11 mouse cellular contexts compared by ENCODE assay signal in genomic region chr11:75119298-75119697, GRCm38 (mm10). TPM values are rescaled to one million over a fixed set of nuclear protein-coding genes. Genes with fewer than 3 reads are reported as not detected.
A peak's percentile ranks its signal among the peaks of the same experiment; 100 is the strongest.
DNase-seq lines count a peak whose midpoint lies in the region; ATAC-seq and TF ChIP-seq lines count a peak whose summit lies in the region.
"Had no signal": no experiment of that assay in that cellular context is flagged by ENCODE, and none has a peak within 500 bp of the region (broad histone marks: within the 10 kb centered on the region; RNA-seq: fewer than 3 reads in every experiment).

No protein-coding gene starts in this region.

- H3K4me3 ChIP-seq in heart, postnatal 0 days (ENCODE audit: low read depth, low read length), result no peak overlapping the region
- H3K4me3 ChIP-seq: erythroblast, embryonic 14.5 days; liver, embryonic 12.5 days had no signal

- H3K36me3 ChIP-seq in heart, postnatal 0 days (replicated peaks; ENCODE audit: control insufficient read depth, insufficient read depth, low read length), result no peaks in the 10 kb centered on the region
- H3K36me3 ChIP-seq: liver, embryonic 12.5 days had no signal

- no peak overlapping the region for H3K9ac ChIP-seq in heart, postnatal 0 days (replicated peaks; ENCODE audit: low read depth, low read length)
- H3K9ac ChIP-seq: liver, embryonic 12.5 days had no signal

- H3K4me1 ChIP-seq in heart, postnatal 0 days (ENCODE audit: control insufficient read depth, insufficient read depth), result peaks cover 13% of the 10 kb centered on the region
- H3K4me1 ChIP-seq: liver, embryonic 12.5 days had no signal

- no peak; the same call in 1 of the 2 replicates for ATAC-seq in heart, postnatal 0 days (ENCODE audit: insufficient read depth, low read depth)
- ATAC-seq in megakaryocyte-erythroid progenitor cell, adult 5-6 weeks (replicated peaks; ENCODE audit: low FRiP score, low TSS enrichment, poor library complexity, severe bottlenecking), result no peak
- ATAC-seq: liver, embryonic 12.5 days had no signal

- H3K27me3 ChIP-seq in heart, postnatal 0 days (ENCODE audit: control insufficient read depth, insufficient read depth, low read length), result no peaks in the 10 kb centered on the region
- H3K27me3 ChIP-seq: liver, embryonic 12.5 days had no signal

- no peak for TF ChIP-seq CTCF in heart, postnatal 0 days (IDR thresholded peaks at IDR 0.05; ENCODE audit: low read depth)

- H3K9me3 ChIP-seq in heart, postnatal 0 days (replicated peaks; ENCODE audit: control insufficient read depth, low read length), result no peaks in the 10 kb centered on the region
- H3K9me3 ChIP-seq: liver, embryonic 12.5 days had no signal

- no peak for DNase-seq in heart, postnatal 0 days (ENCODE audit: low spot score)
- no peak for DNase-seq in heart, postnatal 10 days
- DNase-seq in cerebellum, adult 11-12 months, result peak; percentile 73
- DNase-seq in cerebellum, adult 8-10 months, result peak; percentile 51
- peak; percentile 25 to 77 for DNase-seq in left cerebral cortex, adult 8-10 months (ENCODE audit: low spot score in 2 of 2)
- no peak for DNase-seq in spleen, adult 12 weeks (ENCODE audit: low spot score)
- DNase-seq: thymus, postnatal 25 days had no signal

- WGBS in heart, postnatal 0 days, result 70% methylated on average over 2 of the region's 2 CpGs

- no peak overlapping the region for H3K4me2 ChIP-seq in heart, postnatal 0 days (ENCODE audit: low read depth, low read length)
- H3K4me2 ChIP-seq: liver, embryonic 12.5 days had no signal

- intact Hi-C loops in heart, postnatal 10 days (cut with DNase I), result no loop called here

- TF ChIP-seq EP300 in heart, postnatal 0 days (IDR thresholded peaks at IDR 0.05; ENCODE audit: low read depth), result no peak

- 0 out of 2 replicates have a peak overlapping the region, but pooled peaks have one; percentile 11 for H3K27ac ChIP-seq in heart, postnatal 0 days (ENCODE audit: low read depth)
- H3K27ac ChIP-seq: liver, embryonic 12.5 days had no signal

RNA-seq across cellular contexts. Expression of gene Hic1, which starts 50.0 kb away (rescaled TPM):
- 17.8 and 19.5 TPM in 2 replicates for total RNA-seq in heart, postnatal 0 days (2014; rRNA removed; ENCODE audit: low replicate concordance)
- 4.8 and 6.1 TPM in 2 replicates for polyA plus RNA-seq in heart, postnatal 0 days (2015; fragmentation: Nextera tagmentation; extraction: Ambion mirVana)
- total RNA-seq in heart, postnatal 10 days (2021), result 10 to 100 TPM; 36.3 to 48.5 TPM
- total RNA-seq in left cerebral cortex, adult 8-10 months (2022), result 1 to 10 TPM; 3.2 to 3.7 (median 3.4) TPM
- total RNA-seq in megakaryocyte-erythroid progenitor cell, adult 5-6 weeks (2014; fragmentation: Nextera tagmentation), result 0.17 TPM in 1 of 2 replicates, not detected in the other
- total RNA-seq in megakaryocyte-erythroid progenitor cell, adult 5-6 weeks (2017), result 0.52 TPM in 1 of 2 replicates, not detected in the other
- total RNA-seq: granulocyte monocyte progenitor cell, adult 5-6 weeks had no signal

RNA-seq across cellular contexts. Expression of gene Ovca2, which starts 59.3 kb away (rescaled TPM):
- total RNA-seq in heart, postnatal 0 days (2014; rRNA removed; ENCODE audit: low replicate concordance), result 8.9 and 35.2 TPM in 2 replicates
- polyA plus RNA-seq in heart, postnatal 0 days (2015; fragmentation: Nextera tagmentation; extraction: Ambion mirVana), result 12.9 and 13.4 TPM in 2 replicates
- 1 to 10 TPM; 7.8 to 9.5 TPM for total RNA-seq in heart, postnatal 10 days (2021)
- total RNA-seq in left cerebral cortex, adult 8-10 months (2022), result 10 to 100 TPM; 12.8 to 13.5 (median 13.2) TPM
- 18.8 and 21.3 TPM in 2 replicates for total RNA-seq in megakaryocyte-erythroid progenitor cell, adult 5-6 weeks (2014; fragmentation: Nextera tagmentation)
- total RNA-seq in megakaryocyte-erythroid progenitor cell, adult 5-6 weeks (2017), result 17.6 and 29.0 TPM in 2 replicates

Comparison
In these comparisons a context has a peak if more than half of its experiments do, and no peak if none do; other contexts are left out.
1. DNase-seq: peak in cerebellum, adult 11-12 months (single experiment), cerebellum, adult 8-10 months (single experiment) and left cerebral cortex, adult 8-10 months (2 of 2); none in heart, postnatal 0 days (single experiment), heart, postnatal 10 days (0 of 2) and spleen, adult 12 weeks (single experiment).